Mouse (Mus musculus): ENCODE measurements around the gene Birc3. TPM values are rescaled to one million over a fixed set of nuclear protein-coding genes. Genes with fewer than 3 reads are reported as not detected.
"Not testable (repeated sequence)": the region's sequence is repeated elsewhere in the genome, so short reads cannot be mapped to it uniquely, and the experiment has no call there.

Birc3 gene
- polyA plus RNA-seq, 2 experiments = 13.2 to 16.9 TPM

DNA sequence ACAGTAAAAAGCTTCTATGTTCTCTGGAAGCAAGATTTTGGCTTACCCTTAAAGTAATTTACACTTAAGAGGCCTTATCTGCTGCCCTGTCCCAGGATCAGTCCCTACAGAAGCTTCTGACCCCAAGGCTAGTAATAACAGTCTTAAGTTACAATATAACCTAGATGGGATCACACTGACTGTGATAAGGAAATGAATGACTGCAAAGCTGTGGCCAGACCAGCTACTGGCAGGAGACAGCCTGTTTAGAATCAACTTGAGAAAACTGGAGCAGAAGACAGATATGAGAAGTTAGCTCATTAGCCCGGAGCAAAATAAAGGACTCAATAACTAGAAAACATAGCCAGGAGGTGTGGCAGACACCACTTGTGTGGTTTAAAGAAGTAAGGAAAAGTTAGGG, 33.6 kb upstream of the Birc3 start:
- Histone ChIP-seq H3K9ac (ENCODE audit: low read depth, low read length, severe bottlenecking) (no peak overlapping the region), H3K27ac (replicated peaks; ENCODE audit: low read depth, low read length) (no peak overlapping the region), H3K9me3 (ENCODE audit: control insufficient read depth, low read length) (no peaks in the 10 kb centered on the region), H3K4me2 (replicated peaks; ENCODE audit: low read depth, low read length, severe bottlenecking) (no peak overlapping the region), H3K36me3 (ENCODE audit: control insufficient read depth, insufficient read depth, low read length) (no peaks in the 10 kb centered on the region), H3K27me3 (ENCODE audit: control insufficient read depth, insufficient read depth, low read length) (no peaks in the 10 kb centered on the region), H3K4me3 (replicated peaks; ENCODE audit: low read length) (no peak overlapping the region), H3K4me1 (ENCODE audit: control insufficient read depth, insufficient read depth, low read length) (peaks cover 12% of the 10 kb centered on the region)
- 86% methylated on average over 1 of the region's 1 CpGs for WGBS
- TF ChIP-seq POLR2A (IDR thresholded peaks at IDR 0.05; ENCODE audit: borderline replicate concordance, extremely low read depth, insufficient read depth, insufficient read length) = no peak
- no peak for ATAC-seq (ENCODE audit: low FRiP score, low read depth)
- DNase-seq (ENCODE audit: low spot score) = no peak

DNA sequence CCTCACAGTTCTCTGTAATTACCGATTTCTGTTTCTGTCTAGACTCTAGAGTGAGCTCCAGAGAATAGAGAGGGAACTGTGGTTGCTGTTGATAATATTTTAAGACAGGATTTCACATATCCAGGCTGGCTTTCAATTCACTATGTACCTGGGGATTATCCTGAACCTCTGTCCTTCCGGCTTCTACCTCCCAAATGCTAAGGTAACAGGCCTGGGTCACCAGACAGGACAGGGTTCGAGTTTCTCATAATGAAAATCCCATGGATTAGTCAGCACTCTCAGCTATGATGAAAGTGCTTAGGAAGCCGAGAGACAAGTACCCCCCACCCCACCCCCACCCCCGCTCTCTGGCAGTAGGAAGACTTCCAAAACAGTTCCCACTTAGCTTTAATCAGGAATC, 30.8 kb upstream of the Birc3 start:
- ATAC-seq (ENCODE audit: low FRiP score, low read depth) (peak; percentile 39; the same call in 1 of the 2 replicates), DNase-seq (ENCODE audit: low spot score) (no peak)
- no peak overlapping the region for H3K9ac ChIP-seq (ENCODE audit: low read depth, low read length, severe bottlenecking)
- no peak overlapping the region for H3K4me2 ChIP-seq (replicated peaks; ENCODE audit: low read depth, low read length, severe bottlenecking)
- H3K27me3 ChIP-seq (ENCODE audit: control insufficient read depth, insufficient read depth, low read length) = no peaks in the 10 kb centered on the region
- no peaks in the 10 kb centered on the region for H3K9me3 ChIP-seq (ENCODE audit: control insufficient read depth, low read length)
- no peak overlapping the region for H3K4me3 ChIP-seq (replicated peaks; ENCODE audit: low read length)
- H3K27ac ChIP-seq (replicated peaks; ENCODE audit: low read depth, low read length) = no peak overlapping the region
- TF ChIP-seq POLR2A (IDR thresholded peaks at IDR 0.05; ENCODE audit: borderline replicate concordance, extremely low read depth, insufficient read depth, insufficient read length) = no peak
- 47% methylated on average over 5 of the region's 5 CpGs for WGBS
- no peaks in the 10 kb centered on the region for H3K36me3 ChIP-seq (ENCODE audit: control insufficient read depth, insufficient read depth, low read length)
- H3K4me1 ChIP-seq (ENCODE audit: control insufficient read depth, insufficient read depth, low read length) = peaks cover 12% of the 10 kb centered on the region

DNA sequence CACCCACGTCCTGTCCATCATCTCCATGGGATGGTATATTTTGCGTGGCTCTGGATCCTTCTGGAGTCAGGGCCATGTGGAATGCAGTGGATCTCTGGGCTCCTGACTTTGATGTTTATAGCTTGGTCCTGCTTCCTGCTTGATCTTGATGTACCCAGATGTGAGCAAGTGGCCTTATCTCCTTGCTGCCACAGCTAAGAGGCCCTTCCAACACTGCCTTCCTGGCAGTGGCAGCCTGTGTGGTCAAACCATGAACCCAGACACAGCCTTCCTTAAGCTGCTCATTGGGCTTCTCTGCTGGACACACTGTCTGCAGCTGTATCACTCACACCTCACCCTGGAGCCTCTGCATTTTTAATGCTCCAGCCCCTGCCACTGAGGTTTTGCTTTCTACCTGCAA, 30.3 kb upstream of the Birc3 start:
- H3K9ac ChIP-seq (ENCODE audit: low read depth, low read length, severe bottlenecking) = no peak overlapping the region
- DNase-seq (ENCODE audit: low spot score) = no peak
- H3K27me3 ChIP-seq (ENCODE audit: control insufficient read depth, insufficient read depth, low read length) = no peaks in the 10 kb centered on the region
- no peak overlapping the region for H3K4me3 ChIP-seq (replicated peaks; ENCODE audit: low read length)
- no peak for TF ChIP-seq POLR2A (IDR thresholded peaks at IDR 0.05; ENCODE audit: borderline replicate concordance, extremely low read depth, insufficient read depth, insufficient read length)
- WGBS = 39% methylated on average over 2 of the region's 2 CpGs
- H3K4me1 ChIP-seq (ENCODE audit: control insufficient read depth, insufficient read depth, low read length) = peaks cover 12% of the 10 kb centered on the region
- no peaks in the 10 kb centered on the region for H3K36me3 ChIP-seq (ENCODE audit: control insufficient read depth, insufficient read depth, low read length)
- no peak overlapping the region for H3K27ac ChIP-seq (replicated peaks; ENCODE audit: low read depth, low read length)
- no peaks in the 10 kb centered on the region for H3K9me3 ChIP-seq (ENCODE audit: control insufficient read depth, low read length)
- no peak for ATAC-seq (ENCODE audit: low FRiP score, low read depth)
- no peak overlapping the region for H3K4me2 ChIP-seq (replicated peaks; ENCODE audit: low read depth, low read length, severe bottlenecking)

DNA sequence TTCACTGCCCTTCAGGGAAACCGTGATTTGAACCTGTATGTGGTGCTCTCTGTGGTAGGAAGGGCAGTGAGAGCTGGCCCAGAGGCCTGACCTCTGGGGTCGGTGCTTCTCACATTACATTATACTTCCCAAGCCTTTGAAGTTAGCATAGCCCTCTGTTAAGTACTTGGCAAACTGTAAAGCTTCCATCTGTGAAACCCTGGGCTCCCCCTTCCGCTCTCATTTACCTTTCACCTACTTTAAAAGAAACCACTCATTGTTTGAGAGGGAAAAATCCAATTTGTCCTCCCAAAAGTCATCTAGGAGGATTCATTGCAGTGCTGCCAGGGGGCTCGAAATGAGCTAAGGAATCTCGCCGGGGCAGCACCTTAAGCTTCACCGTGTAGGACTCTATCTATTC, 29.3 kb upstream of the Birc3 start:
- 8% methylated on average over 7 of the region's 7 CpGs for WGBS
- Histone ChIP-seq H3K27ac (replicated peaks; ENCODE audit: low read depth, low read length) (no peak overlapping the region), H3K36me3 (ENCODE audit: control insufficient read depth, insufficient read depth, low read length) (no peaks in the 10 kb centered on the region), H3K9ac (ENCODE audit: low read depth, low read length, severe bottlenecking) (no peak overlapping the region), H3K9me3 (ENCODE audit: control insufficient read depth, low read length) (no peaks in the 10 kb centered on the region), H3K27me3 (ENCODE audit: control insufficient read depth, insufficient read depth, low read length) (no peaks in the 10 kb centered on the region), H3K4me2 (replicated peaks; ENCODE audit: low read depth, low read length, severe bottlenecking) (no peak overlapping the region), H3K4me1 (ENCODE audit: control insufficient read depth, insufficient read depth, low read length) (peaks cover 12% of the 10 kb centered on the region), H3K4me3 (replicated peaks; ENCODE audit: low read length) (no peak overlapping the region)
- DNase-seq (ENCODE audit: low spot score) (no peak), ATAC-seq (ENCODE audit: low FRiP score, low read depth) (no peak)
- TF ChIP-seq POLR2A (IDR thresholded peaks at IDR 0.05; ENCODE audit: borderline replicate concordance, extremely low read depth, insufficient read depth, insufficient read length) = no peak

DNA sequence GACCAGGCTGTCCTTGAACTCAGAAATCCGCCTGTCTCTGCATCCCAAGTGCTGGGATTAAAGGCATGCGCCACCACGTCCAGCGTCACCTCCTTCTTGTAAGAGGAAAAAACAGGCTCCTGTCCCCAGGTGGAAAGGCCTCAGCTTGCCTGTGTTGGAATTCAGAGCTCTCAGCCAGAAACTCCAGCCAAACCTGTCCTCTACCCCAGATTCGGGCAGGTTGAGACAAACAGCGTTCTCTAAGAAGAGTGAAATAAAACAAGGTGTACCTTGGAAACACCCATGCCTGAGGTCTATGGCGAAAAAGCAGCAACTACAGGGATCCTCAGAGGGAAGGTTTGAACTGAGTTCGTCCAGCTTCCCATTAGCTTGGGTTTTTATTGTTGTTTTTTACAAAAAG, 28.0 kb upstream of the Birc3 start:
- TF ChIP-seq POLR2A (IDR thresholded peaks at IDR 0.05; ENCODE audit: borderline replicate concordance, extremely low read depth, insufficient read depth, insufficient read length) = no peak
- Histone ChIP-seq H3K4me3 (replicated peaks; ENCODE audit: low read length) (no peak overlapping the region), H3K27me3 (ENCODE audit: control insufficient read depth, insufficient read depth, low read length) (no peaks in the 10 kb centered on the region), H3K36me3 (ENCODE audit: control insufficient read depth, insufficient read depth, low read length) (no peaks in the 10 kb centered on the region), H3K4me1 (ENCODE audit: control insufficient read depth, insufficient read depth, low read length) (peaks cover 12% of the 10 kb centered on the region), H3K9ac (ENCODE audit: low read depth, low read length, severe bottlenecking) (no peak overlapping the region), H3K4me2 (replicated peaks; ENCODE audit: low read depth, low read length, severe bottlenecking) (no peak overlapping the region), H3K27ac (replicated peaks; ENCODE audit: low read depth, low read length) (no peak overlapping the region), H3K9me3 (ENCODE audit: control insufficient read depth, low read length) (no peaks in the 10 kb centered on the region)
- WGBS = 86% methylated on average over 8 of the region's 8 CpGs
- DNase-seq (ENCODE audit: low spot score) (no peak), ATAC-seq (ENCODE audit: low FRiP score, low read depth) (no peak)

DNA sequence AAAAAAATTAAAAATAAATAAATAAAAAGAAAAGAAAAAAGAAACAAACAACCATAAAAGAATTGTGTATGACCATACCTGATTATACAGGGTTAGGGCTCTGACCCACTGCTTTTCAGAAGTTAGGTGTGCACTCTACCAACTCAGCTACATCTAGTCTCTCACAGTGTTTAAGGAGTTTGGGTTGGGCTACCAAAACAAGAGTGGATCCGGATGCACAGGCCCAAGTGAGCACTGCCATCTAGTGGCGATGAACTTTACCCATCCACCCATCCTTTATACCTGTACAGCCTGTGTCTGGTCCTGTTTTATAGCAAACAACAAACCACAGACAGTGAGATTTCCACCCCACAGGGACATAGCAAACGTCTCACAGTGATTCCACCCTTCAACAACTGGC, 24.5 kb upstream of the Birc3 start:
- Histone ChIP-seq H3K27me3 (ENCODE audit: control insufficient read depth, insufficient read depth, low read length) (no peaks in the 10 kb centered on the region), H3K9me3 (ENCODE audit: control insufficient read depth, low read length) (no peaks in the 10 kb centered on the region), H3K4me1 (ENCODE audit: control insufficient read depth, insufficient read depth, low read length) (peaks cover 6% of the 10 kb centered on the region), H3K9ac (ENCODE audit: low read depth, low read length, severe bottlenecking) (no peak overlapping the region), H3K4me3 (replicated peaks; ENCODE audit: low read length) (no peak overlapping the region), H3K27ac (replicated peaks; ENCODE audit: low read depth, low read length) (no peak overlapping the region), H3K4me2 (replicated peaks; ENCODE audit: low read depth, low read length, severe bottlenecking) (no peak overlapping the region), H3K36me3 (ENCODE audit: control insufficient read depth, insufficient read depth, low read length) (no peaks in the 10 kb centered on the region)
- DNase-seq (ENCODE audit: low spot score) (peak; percentile 73), ATAC-seq (ENCODE audit: low FRiP score, low read depth) (peak; percentile 76)
- WGBS = 2% methylated on average over 3 of the region's 3 CpGs
- TF ChIP-seq POLR2A (IDR thresholded peaks at IDR 0.05; ENCODE audit: borderline replicate concordance, extremely low read depth, insufficient read depth, insufficient read length) = no peak

DNA sequence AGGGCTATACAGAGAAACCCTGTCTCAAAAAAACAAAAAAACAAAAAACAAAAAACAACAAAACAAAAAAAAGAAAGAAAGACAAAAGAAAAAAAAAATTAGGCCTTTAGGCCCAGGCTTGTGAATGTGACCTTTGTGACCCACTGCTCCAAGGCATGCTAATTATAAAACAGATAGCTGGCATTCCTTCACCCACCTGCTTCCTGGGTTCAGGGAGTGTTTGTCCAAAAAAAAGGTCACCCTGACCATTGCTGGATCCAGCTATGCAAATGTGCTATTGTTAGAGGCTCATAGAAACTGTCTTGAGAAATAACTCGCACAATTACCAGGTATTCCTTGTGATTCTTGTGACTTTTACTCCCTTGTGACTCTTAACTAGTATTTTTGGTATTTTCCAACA, 18.8 kb upstream of the Birc3 start:
- WGBS = 100% methylated on average over 1 of the region's 1 CpGs
- not testable (repeated sequence) for DNase-seq (ENCODE audit: low spot score); H3K27ac ChIP-seq (replicated peaks; ENCODE audit: low read depth, low read length); ATAC-seq (ENCODE audit: low FRiP score, low read depth); H3K27me3 ChIP-seq (ENCODE audit: control insufficient read depth, insufficient read depth, low read length); H3K9ac ChIP-seq (ENCODE audit: low read depth, low read length, severe bottlenecking); H3K4me3 ChIP-seq (replicated peaks; ENCODE audit: low read length); H3K4me1 ChIP-seq (ENCODE audit: control insufficient read depth, insufficient read depth, low read length); H3K4me2 ChIP-seq (replicated peaks; ENCODE audit: low read depth, low read length, severe bottlenecking); H3K9me3 ChIP-seq (ENCODE audit: control insufficient read depth, low read length); H3K36me3 ChIP-seq (ENCODE audit: control insufficient read depth, insufficient read depth, low read length)

Measured in limb, embryonic 14.5 days (tissue).